ENCODE assay signal across 13 mouse cellular contexts in the genomic region with DNA sequence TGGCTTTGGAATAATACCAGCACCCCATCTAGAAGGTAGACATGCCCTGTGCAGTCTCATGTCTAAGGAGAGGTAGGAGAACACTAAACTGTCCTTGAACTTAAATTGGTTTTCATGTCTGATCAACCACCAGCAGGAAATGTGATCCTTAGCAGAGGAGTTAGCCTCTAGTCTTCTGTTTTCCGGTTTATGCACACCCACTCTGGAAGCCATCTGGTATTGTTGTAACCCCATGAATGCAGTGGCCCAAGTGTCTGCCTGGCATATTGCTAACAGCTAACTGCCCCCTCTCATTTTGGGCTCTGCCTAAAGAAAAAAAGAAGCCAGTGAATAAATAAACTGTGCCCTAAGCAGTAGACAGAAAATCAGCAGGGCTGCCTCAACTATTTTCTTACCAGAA.
"Had no signal": no experiment of that assay in that cellular context is flagged by ENCODE, and none has a peak within 500 bp of the region (broad histone marks: within the 10 kb centered on the region; RNA-seq: fewer than 3 reads in every experiment).

No protein-coding gene starts in this region.

- H3K4me3 ChIP-seq: limb, embryonic 13.5 days; midbrain, embryonic 12.5 days; neural tube, embryonic 13.5 days had no signal

- DNase-seq: kidney, adult 18-20 months; kidney, postnatal 10 days; layer of hippocampus, postnatal 36 days; left cerebral cortex, postnatal 4 days; lung, adult 18-20 months; retina, postnatal 1 day; right cerebral cortex, postnatal 14 days; thymus, postnatal 14 days had no signal

- H3K4me1 ChIP-seq: limb, embryonic 13.5 days; midbrain, embryonic 12.5 days; neural tube, embryonic 13.5 days had no signal

- H3K27me3 ChIP-seq: limb, embryonic 13.5 days; midbrain, embryonic 12.5 days; neural tube, embryonic 13.5 days had no signal

- H3K9me3 ChIP-seq: limb, embryonic 13.5 days; midbrain, embryonic 12.5 days; neural tube, embryonic 13.5 days had no signal

- H3K36me3 ChIP-seq: limb, embryonic 13.5 days; midbrain, embryonic 12.5 days had no signal

- H3K4me2 ChIP-seq: limb, embryonic 13.5 days; midbrain, embryonic 12.5 days; neural tube, embryonic 13.5 days had no signal

- ATAC-seq: midbrain, embryonic 16.5 days had no signal

- H3K27ac ChIP-seq: limb, embryonic 13.5 days; liver, embryonic 14.5 days; midbrain, embryonic 12.5 days; neural tube, embryonic 13.5 days had no signal

- H3K9ac ChIP-seq: limb, embryonic 13.5 days; liver, embryonic 14.5 days; midbrain, embryonic 12.5 days; neural tube, embryonic 13.5 days had no signal
